Mouse (Mus musculus) MEL (cell line): ENCODE results near the gene Slk. TPM values are rescaled to one million over a fixed set of nuclear protein-coding genes. Genes with fewer than 3 reads are reported as not detected.

Experiments used
- DNase-seq: peaks from one replicate; pipeline ENCODE4 v3.0.0; 2011; ENCODE audit warnings: low read depth, low spot score
- H3K27ac ChIP-seq: 2 replicates; pipeline ENCODE4 v1.5.1; 2012; ENCODE audit warnings: low read depth, mild to moderate bottlenecking, control low read depth, low read length, moderate library complexity; ENCODE audit not compliant: control insufficient read depth
- H3K27me3 ChIP-seq, 2 experiments: fragments of 150-350 bp in 1 of 2; sonication (generic) in 1 of 2; 2 replicates each; pipeline ENCODE4 v1.6.1; 2012; ENCODE audit warnings: low read length in 2 of 2, mild to moderate bottlenecking in 2 of 2, improper control_type of control experiment in 1 of 2, moderate library complexity in 1 of 2; ENCODE audit not compliant: insufficient read depth in 2 of 2, control insufficient read depth in 1 of 2
- H3K36me3 ChIP-seq, 2 experiments: 2 replicates each; pipeline ENCODE4 v1.6.1; 2012 to 2014; ENCODE audit warnings: low read length in 2 of 2, improper control_type of control experiment in 1 of 2, inconsistent platforms in 1 of 2, mild to moderate bottlenecking in 1 of 2; ENCODE audit not compliant: insufficient read depth in 2 of 2, control insufficient read depth in 1 of 2
- H3K4me1 ChIP-seq, 2 experiments: fragments of 150-350 bp in 1 of 2; sonication (generic) in 1 of 2; 2 replicates each; pipeline ENCODE4 v1.6.1; 2012; ENCODE audit warnings: low read length in 2 of 2, improper control_type of control experiment in 1 of 2, mild to moderate bottlenecking in 1 of 2; ENCODE audit not compliant: insufficient read depth in 2 of 2, control insufficient read depth in 1 of 2
- H3K4me3 ChIP-seq, 2 experiments: fragments of 150-350 bp in 1 of 2; sonication (generic) in 1 of 2; 2 replicates each; pipeline ENCODE4 v1.5.1; 2012; ENCODE audit warnings: low read depth in 2 of 2, low read length in 2 of 2, mild to moderate bottlenecking in 2 of 2, moderate library complexity in 2 of 2, control low read depth in 1 of 2, improper control_type of control experiment in 1 of 2; ENCODE audit not compliant: control insufficient read depth in 1 of 2, insufficient read depth in 1 of 2
- H3K79me2 ChIP-seq: 2 replicates; pipeline ENCODE4 v1.6.1; 2012; ENCODE audit warnings: mild to moderate bottlenecking, low read length, moderate library complexity; ENCODE audit not compliant: control insufficient read depth, poor library complexity, insufficient read depth
- H3K9ac ChIP-seq: 2 replicates; pipeline ENCODE4 v1.6.1; 2012; ENCODE audit warnings: low read depth, mild to moderate bottlenecking, control low read depth, low read length, moderate library complexity; ENCODE audit not compliant: control insufficient read depth, poor library complexity, severe bottlenecking
- H3K9me3 ChIP-seq: fragments of 150-350 bp; sonication (generic); replicated peaks from 2 replicates; pipeline ENCODE4 v1.6.1; 2012; ENCODE audit warnings: mild to moderate bottlenecking, low read length, improper control_type of control experiment, moderate library complexity; ENCODE audit not compliant: insufficient read depth
- BHLHE40 ChIP-seq: IDR thresholded peaks from 2 replicates; pipeline ENCODE4 v1.6.1; 2012; ENCODE audit warnings: low read depth, mild to moderate bottlenecking, inconsistent platforms, low read length, improper control_type of control experiment, borderline replicate concordance
- CHD1 ChIP-seq: IDR thresholded peaks from 2 replicates; pipeline ENCODE4 v1.6.1; 2012; ENCODE audit warnings: low read depth, mild to moderate bottlenecking, inconsistent platforms, low read length, improper control_type of control experiment
- CTCF ChIP-seq, 3 experiments: IDR thresholded peaks in 2 of 3; conservative IDR thresholded peaks in 1 of 3; 2 replicates each; pipeline ENCODE4 v1.5.1; 2011 to 2012; ENCODE audit warnings: low read length in 3 of 3, low read depth in 2 of 3, mild to moderate bottlenecking in 2 of 3, improper control_type of control experiment in 1 of 3, inconsistent platforms in 1 of 3, mixed read lengths in 1 of 3, moderate library complexity in 1 of 3; ENCODE audit not compliant: control insufficient read depth in 1 of 3, insufficient read depth in 1 of 3, poor library complexity in 1 of 3, severe bottlenecking in 1 of 3
- E2F4 ChIP-seq: IDR thresholded peaks from 2 replicates; pipeline ENCODE4 v1.6.1; 2011; ENCODE audit warnings: low read depth, low read length, improper control_type of control experiment, borderline replicate concordance
- ELF1 ChIP-seq: IDR thresholded peaks from 2 replicates; pipeline ENCODE4 v1.6.1; 2014; ENCODE audit warnings: low read depth, mild to moderate bottlenecking, inconsistent platforms, low read length, improper control_type of control experiment, moderate library complexity
- JUND ChIP-seq: IDR thresholded peaks from 2 replicates; pipeline ENCODE4 v1.6.1; 2011; ENCODE audit warnings: low read depth, mild to moderate bottlenecking, improper control_type of control experiment, low read length
- MAFK ChIP-seq: IDR thresholded peaks from 2 replicates; pipeline ENCODE4 v1.6.1; 2011; ENCODE audit warnings: low read depth, mild to moderate bottlenecking, low read length, improper control_type of control experiment, borderline replicate concordance
- MAZ ChIP-seq: IDR thresholded peaks from 2 replicates; pipeline ENCODE4 v1.6.1; 2012; ENCODE audit warnings: low read depth, mild to moderate bottlenecking, inconsistent platforms, low read length, improper control_type of control experiment
- MEF2A ChIP-seq: IDR thresholded peaks from 2 replicates; pipeline ENCODE4 v1.6.1; 2014; ENCODE audit warnings: low read depth, mild to moderate bottlenecking, inconsistent platforms, low read length, improper control_type of control experiment; ENCODE audit not compliant: poor library complexity, insufficient replicate concordance, severe bottlenecking; ENCODE audit errors: extremely low read depth
- MXI1 ChIP-seq: IDR thresholded peaks from 2 replicates; pipeline ENCODE4 v1.6.1; 2011; ENCODE audit warnings: mild to moderate bottlenecking, low read depth, low read length, improper control_type of control experiment
- POLR2AphosphoS5 ChIP-seq: IDR thresholded peaks from 2 replicates; pipeline ENCODE4 v1.6.1; 2012; ENCODE audit warnings: low read depth, borderline replicate concordance, mild to moderate bottlenecking, inconsistent platforms, low read length, moderate library complexity, mixed read lengths
- RCOR1 ChIP-seq: IDR thresholded peaks from 2 replicates; pipeline ENCODE4 v1.6.1; 2012; ENCODE audit warnings: low read depth, mild to moderate bottlenecking, inconsistent platforms, low read length, improper control_type of control experiment
- SIN3A ChIP-seq: IDR thresholded peaks from 2 replicates; pipeline ENCODE4 v1.6.1; 2012; ENCODE audit warnings: low read length, improper control_type of control experiment, inconsistent platforms
- SMC3 ChIP-seq: IDR thresholded peaks from 2 replicates; pipeline ENCODE4 v1.6.1; 2011; ENCODE audit warnings: low read depth, low read length, improper control_type of control experiment
- TBP ChIP-seq: IDR thresholded peaks from 2 replicates; pipeline ENCODE4 v1.8.0; 2011; ENCODE audit warnings: low read depth, low read length, improper control_type of control experiment
- TCF12 ChIP-seq: IDR thresholded peaks from 2 replicates; pipeline ENCODE4 v1.6.1; 2014; ENCODE audit warnings: low read depth, mild to moderate bottlenecking, inconsistent platforms, low read length, improper control_type of control experiment, moderate library complexity
- ZC3H11A ChIP-seq: IDR thresholded peaks from 2 replicates; pipeline ENCODE4 v1.6.1; 2012; ENCODE audit warnings: low read depth, mild to moderate bottlenecking, inconsistent platforms, low read length, improper control_type of control experiment
- ZMIZ1 ChIP-seq: IDR thresholded peaks from 2 replicates; pipeline ENCODE4 v1.6.1; 2012; ENCODE audit warnings: low read depth, mild to moderate bottlenecking, inconsistent platforms, low read length, improper control_type of control experiment, moderate library complexity
- polyA plus RNA-seq, 2 experiments: library from polyadenylated mRNA; stranded (reverse) in 1 of 2; unstranded in 1 of 2; fragments of >175 nt in 1 of 2; fragments of >200 nt in 1 of 2; gene quantifications; 2 replicates each; pipeline versions ENCODE4 v1.2.1 to v1.2.4; 2012; ENCODE audit warnings: low replicate concordance in 2 of 2, low read depth in 1 of 2; ENCODE audit not compliant: insufficient read length in 2 of 2, insufficient read depth in 1 of 2, missing spikeins in 1 of 2
- total RNA-seq: library from RNA; depleted of rRNA; stranded (reverse); fragments of 300-350 nt; gene quantifications from 2 replicates; pipeline ENCODE4 v1.2.3, GENCODE M21; 2012

The Slk gene
- total and polyA plus RNA-seq, 3 experiments: 65.0 to 103 (median 88.2) TPM

GRCm38 (mm10) chr19:47667601-47668000 is 88.1 kb downstream of the Slk start:
- no peak for TF ChIP-seq RCOR1
- TF ChIP-seq CTCF (IDR thresholded peaks at IDR 0.05 in 2 of 3, conservative IDR thresholded peaks at IDR 0.05 in 1 of 3; ENCODE audit: control insufficient read depth in 1 of 3, insufficient read depth in 1 of 3, low read depth in 2 of 3, low read length in 3 of 3, poor library complexity in 1 of 3, severe bottlenecking in 1 of 3): no peak
- TF ChIP-seq MXI1: no peak
- no peak for TF ChIP-seq JUND
- TF ChIP-seq ZMIZ1: no peak
- TF ChIP-seq BHLHE40: no peak
- TF ChIP-seq ELF1: no peak
- Histone ChIP-seq H3K27me3 (no peaks in the 10 kb centered on the region), H3K27ac (no peak overlapping the region), H3K4me3 (no peak overlapping the region), H3K9ac (no peak overlapping the region), H3K9me3 (no peaks in the 10 kb centered on the region), H3K36me3 (no peaks in the 10 kb centered on the region), H3K4me1 (no peaks in the 10 kb centered on the region), H3K79me2 (no peaks in the 10 kb centered on the region)
- no peak for DNase-seq

- Histone ChIP-seq H3K4me1 (no peaks in the 10 kb centered on the region), H3K27me3 (no peaks in the 10 kb centered on the region), H3K79me2 (no peaks in the 10 kb centered on the region), H3K27ac (no peak overlapping the region), H3K9me3 (no peaks in the 10 kb centered on the region), H3K9ac (no peak overlapping the region), H3K4me3 (no peak overlapping the region), H3K36me3 (no peaks in the 10 kb centered on the region)
- no peak for DNase-seq
- TF ChIP-seq CHD1 (no peak), TBP (no peak), TCF12 (no peak), MXI1 (no peak), SMC3 (no peak), MAZ (no peak), E2F4 (no peak), POLR2AphosphoS5 (no peak), MEF2A (no peak), ZC3H11A (no peak), MAFK (no peak), SIN3A (no peak)
Measured at GRCm38 (mm10) chr19:47668399-47668798, 88.9 kb downstream of the Slk start.
